Mouse (Mus musculus) liver, embryonic 16.5 days (tissue): ENCODE measurements around the gene Il1r1. TPM values are rescaled to one million over a fixed set of nuclear protein-coding genes. Genes with fewer than 3 reads are reported as not detected.
A peak's percentile ranks its signal among the peaks of the same experiment; 100 is the strongest.

ENCODE experiments used
- ATAC-seq: fragments of 200-750 bp; cut with Nextera tagmentation; 2 replicates; pipeline ENCODE4 v1.8.0; 2017; ENCODE audit warnings: low read depth, mild to moderate bottlenecking, moderate number of reproducible peaks, moderate library complexity
- H3K27ac ChIP-seq: fragments of 300-500 bp; sonication (generic); 2 replicates; pipeline ENCODE4 v1.5.1; 2014; ENCODE audit warnings: mild to moderate bottlenecking, low read length
- H3K27me3 ChIP-seq: fragments of 300-500 bp; sonication (generic); 2 replicates; pipeline ENCODE4 v1.6.1; 2014; ENCODE audit warnings: low read depth, low read length, mixed read lengths; ENCODE audit not compliant: control insufficient read depth, insufficient read depth
- H3K36me3 ChIP-seq: fragments of 300-500 bp; sonication (generic); 2 replicates; pipeline ENCODE4 v1.6.1; 2014; ENCODE audit warnings: mild to moderate bottlenecking; ENCODE audit not compliant: control insufficient read depth, insufficient read depth
- H3K4me1 ChIP-seq: fragments of 300-500 bp; sonication (generic); 2 replicates; pipeline ENCODE4 v1.6.1; 2014; ENCODE audit warnings: low read depth, low read length, mixed read lengths; ENCODE audit not compliant: control insufficient read depth
- H3K4me2 ChIP-seq: fragments of 300-500 bp; sonication (generic); 2 replicates; pipeline ENCODE4 v1.6.1; 2014; ENCODE audit warnings: low read depth, low read length, mixed read lengths
- H3K4me3 ChIP-seq: fragments of 300-500 bp; sonication (generic); 2 replicates; pipeline ENCODE4 v1.5.1; 2014; ENCODE audit warnings: low read depth, mild to moderate bottlenecking, low read length
- H3K9ac ChIP-seq: fragments of 300-500 bp; sonication (generic); 2 replicates; pipeline ENCODE4 v1.6.1; 2014; ENCODE audit warnings: low read depth, low read length
- H3K9me3 ChIP-seq: fragments of 300-500 bp; sonication (generic); replicated peaks from 2 replicates; pipeline ENCODE4 v1.6.1; 2016; ENCODE audit warnings: low read length; ENCODE audit not compliant: control insufficient read depth
- WGBS: fragments of 180-500 bp; shearing (Covaris S2); extraction: QIAGEN DNeasy Blood & Tissue Kit; methylation state at CpG from one replicate; pipeline ENCODE4 v1.1.7; 2014; ENCODE audit not compliant: insufficient replicate concordance; 5-methylcytosine and 5-hydroxymethylcytosine counted together
- polyA plus RNA-seq: library from polyadenylated mRNA; unstranded; fragments of >200 nt; fragmentation: Nextera tagmentation; extraction: Ambion mirVana; gene quantifications from 2 replicates; pipeline ENCODE4 v1.2.1, GENCODE M21; 2015

The Il1r1 gene
- polyA plus RNA-seq, 1 experiment from 2014 or later: 7.2 TPM

- Histone ChIP-seq H3K27me3 (no peaks in the 10 kb centered on the region), H3K36me3 (0 out of 2 replicates have a peak, but pooled peaks cover 2% of the 10 kb centered on the region), H3K27ac (no peak overlapping the region), H3K4me1 (no peaks in the 10 kb centered on the region), H3K9ac (no peak overlapping the region), H3K4me3 (no peak overlapping the region), H3K4me2 (no peak overlapping the region), H3K9me3 (no peaks in the 10 kb centered on the region)
- 71% methylated on average over 3 of the region's 3 CpGs for WGBS
- 0 out of 2 replicates have a peak, but pooled peaks have one; percentile 13 for ATAC-seq
Measured at GRCm38 (mm10) chr1:40311123-40311522, 86.2 kb downstream of the Il1r1 start.

- Histone ChIP-seq H3K27ac (no peak overlapping the region), H3K4me2 (no peak overlapping the region), H3K36me3 (0 out of 2 replicates have a peak, but pooled peaks cover 2% of the 10 kb centered on the region), H3K4me3 (no peak overlapping the region), H3K4me1 (no peaks in the 10 kb centered on the region), H3K9ac (no peak overlapping the region), H3K9me3 (no peaks in the 10 kb centered on the region), H3K27me3 (no peaks in the 10 kb centered on the region)
- no peak for ATAC-seq
- WGBS: 63% methylated on average over 2 of the region's 2 CpGs
Measured at GRCm38 (mm10) chr1:40311625-40312024, 86.7 kb downstream of the Il1r1 start.

GRCm38 (mm10) chr1:40314016-40314415 lies 89.1 kb downstream of the Il1r1 start:
- ATAC-seq: no peak
- Histone ChIP-seq H3K27ac (no peak overlapping the region), H3K36me3 (0 out of 2 replicates have a peak, but pooled peaks cover 2% of the 10 kb centered on the region), H3K4me3 (no peak overlapping the region), H3K4me2 (no peak overlapping the region), H3K27me3 (no peaks in the 10 kb centered on the region), H3K4me1 (no peaks in the 10 kb centered on the region), H3K9ac (no peak overlapping the region), H3K9me3 (no peaks in the 10 kb centered on the region)
- 71% methylated on average over 12 of the region's 12 CpGs for WGBS

- WGBS: 76% methylated on average over 8 of the region's 8 CpGs
- Histone ChIP-seq H3K9me3 (no peaks in the 10 kb centered on the region), H3K4me3 (no peak overlapping the region), H3K4me1 (peaks cover 5% of the 10 kb centered on the region; the same call in 1 of the 2 replicates), H3K36me3 (no peaks in the 10 kb centered on the region), H3K9ac (no peak overlapping the region), H3K4me2 (no peak overlapping the region), H3K27me3 (no peaks in the 10 kb centered on the region), H3K27ac (no peak overlapping the region)
- no peak for ATAC-seq
Measured at GRCm38 (mm10) chr1:40317657-40318056, 92.8 kb downstream of the Il1r1 start.

GRCm38 (mm10) chr1:40321824-40322223 lies 96.9 kb downstream of the Il1r1 start:
- Histone ChIP-seq H3K27ac (peak overlapping the region; percentile 45), H3K36me3 (no peaks in the 10 kb centered on the region), H3K27me3 (peaks cover 7% of the 10 kb centered on the region), H3K4me2 (no peak overlapping the region), H3K9me3 (no peaks in the 10 kb centered on the region), H3K4me3 (no peak overlapping the region), H3K9ac (no peak overlapping the region), H3K4me1 (peaks cover 20% of the 10 kb centered on the region)
- WGBS: 27% methylated on average over 6 of the region's 6 CpGs
- ATAC-seq: 0 out of 2 replicates have a peak, but pooled peaks have one; percentile 27

- Histone ChIP-seq H3K4me1 (peaks cover 20% of the 10 kb centered on the region), H3K27ac (peak overlapping the region; percentile 45), H3K9me3 (no peaks in the 10 kb centered on the region), H3K9ac (no peak overlapping the region), H3K4me3 (no peak overlapping the region), H3K4me2 (no peak overlapping the region), H3K36me3 (no peaks in the 10 kb centered on the region), H3K27me3 (peaks cover 7% of the 10 kb centered on the region)
- peak; percentile 67 for ATAC-seq
- 31% methylated on average over 3 of the region's 3 CpGs for WGBS
Measured at GRCm38 (mm10) chr1:40322543-40322942, 97.7 kb downstream of the Il1r1 start.

GRCm38 (mm10) chr1:40324457-40324856 lies 99.6 kb downstream of the Il1r1 start, which contains the start of gene Il1rl2:
Il1rl2 (plus strand) TSS chr1:40324610.
- H3K9ac ChIP-seq: peak within 1 kb of the TSS; percentile 13
- 17% methylated on average over 6 of the region's 6 CpGs for WGBS
- ATAC-seq: no peak
- H3K27ac ChIP-seq: no peak within 1 kb of the TSS
- peak within 1 kb of the TSS; percentile 55 for H3K4me3 ChIP-seq
- peaks cover 7% of the 10 kb centered on the region for H3K27me3 ChIP-seq
- peak within 1 kb of the TSS; percentile 67 for H3K4me2 ChIP-seq
- no peaks in the 10 kb centered on the region for H3K9me3 ChIP-seq
- H3K36me3 ChIP-seq: no peaks in the 10 kb centered on the region
- peaks cover 20% of the 10 kb centered on the region for H3K4me1 ChIP-seq

GRCm38 (mm10) chr1:40324955-40325702 lies 100.2 kb downstream of the Il1r1 start:
- H3K27ac ChIP-seq: no peak overlapping the region
- H3K4me3 ChIP-seq: peak overlapping the region; percentile 55
- H3K27me3 ChIP-seq: peaks cover 7% of the 10 kb centered on the region
- H3K4me1 ChIP-seq: peaks cover 20% of the 10 kb centered on the region
- H3K4me2 ChIP-seq: peak overlapping the region; percentile 67
- H3K36me3 ChIP-seq: no peaks in the 10 kb centered on the region
- no peaks in the 10 kb centered on the region for H3K9me3 ChIP-seq
- no peak for ATAC-seq
- peak overlapping the region; percentile 13 for H3K9ac ChIP-seq
- WGBS: 4% methylated on average over 22 of the region's 22 CpGs

- no peaks in the 10 kb centered on the region for H3K9me3 ChIP-seq
- H3K9ac ChIP-seq: peak overlapping the region; percentile 51
- peaks cover 20% of the 10 kb centered on the region for H3K4me1 ChIP-seq
- no peak; the same call in 1 of the 2 replicates for ATAC-seq
- H3K27me3 ChIP-seq: peaks cover 7% of the 10 kb centered on the region
- 20% methylated on average over 29 of the region's 29 CpGs for WGBS
- no peaks in the 10 kb centered on the region for H3K36me3 ChIP-seq
- no peak overlapping the region for H3K27ac ChIP-seq
- peak overlapping the region; percentile 67 for H3K4me2 ChIP-seq
- peak overlapping the region; percentile 55 for H3K4me3 ChIP-seq
Measured at GRCm38 (mm10) chr1:40325711-40326327, 100.9 kb downstream of the Il1r1 start.
